Mouse (Mus musculus): ENCODE measurements around the gene Rpap1. TPM values are rescaled to one million over a fixed set of nuclear protein-coding genes. Genes with fewer than 3 reads are reported as not detected.

Gene Rpap1
- polyA plus RNA-seq (2015; fragmentation: Nextera tagmentation; extraction: Ambion mirVana): 30.4 and 31.7 TPM in 2 replicates

GRCm38 (mm10) chr2:119787206-119787883 lies at the start of gene Rpap1:
Gene Rpap1 (minus strand): TSS chr2:119787537.
- Histone ChIP-seq H3K36me3 (peaks cover 9% of the 10 kb centered on the region), H3K9me3 (no peaks in the 10 kb centered on the region), H3K27me3 (no peaks in the 10 kb centered on the region), H3K9ac (peak within 1 kb of the TSS; percentile 53), H3K27ac (peak within 1 kb of the TSS; percentile 83), H3K4me2 (peak within 1 kb of the TSS; percentile 63), H3K4me1 (peaks cover 7% of the 10 kb centered on the region), H3K4me3 (peak within 1 kb of the TSS; percentile 68)
- WGBS: under 1% methylated on average over 44 of the region's 44 CpGs
- peak; percentile 95 for ATAC-seq (ENCODE audit: borderline replicate concordance, extremely low read depth, low FRiP score, low TSS enrichment)

DNA sequence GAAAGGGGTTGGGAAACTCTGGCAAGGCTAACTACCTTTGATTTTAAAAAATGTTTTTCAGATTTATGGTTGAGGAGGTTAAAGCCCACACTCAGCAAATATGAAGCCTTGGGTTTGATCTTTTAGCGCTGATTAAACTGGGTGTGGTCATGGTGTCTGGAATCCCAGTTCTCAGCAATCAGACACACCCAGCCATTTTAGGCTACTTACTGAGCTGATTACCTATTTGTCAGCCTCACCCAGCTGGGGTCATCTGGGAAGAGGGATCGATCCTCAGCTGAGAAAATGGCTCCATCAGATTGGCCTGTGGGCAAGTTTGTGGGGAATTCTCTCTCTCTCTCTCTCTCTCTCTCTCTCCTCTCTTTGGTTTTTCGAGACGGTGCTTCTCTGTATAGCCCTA lies 46.9 kb upstream of the Rpap1 start:
- H3K36me3 ChIP-seq: no peaks in the 10 kb centered on the region
- no peaks in the 10 kb centered on the region for H3K4me1 ChIP-seq
- H3K27ac ChIP-seq: no peak overlapping the region
- WGBS: 85% methylated on average over 4 of the region's 4 CpGs
- H3K27me3 ChIP-seq: no peaks in the 10 kb centered on the region
- ATAC-seq (ENCODE audit: borderline replicate concordance, extremely low read depth, low FRiP score, low TSS enrichment): no peak
- H3K9me3 ChIP-seq: no peaks in the 10 kb centered on the region
- H3K4me2 ChIP-seq: no peak overlapping the region
- H3K9ac ChIP-seq: no peak overlapping the region
- no peak overlapping the region for H3K4me3 ChIP-seq

DNA sequence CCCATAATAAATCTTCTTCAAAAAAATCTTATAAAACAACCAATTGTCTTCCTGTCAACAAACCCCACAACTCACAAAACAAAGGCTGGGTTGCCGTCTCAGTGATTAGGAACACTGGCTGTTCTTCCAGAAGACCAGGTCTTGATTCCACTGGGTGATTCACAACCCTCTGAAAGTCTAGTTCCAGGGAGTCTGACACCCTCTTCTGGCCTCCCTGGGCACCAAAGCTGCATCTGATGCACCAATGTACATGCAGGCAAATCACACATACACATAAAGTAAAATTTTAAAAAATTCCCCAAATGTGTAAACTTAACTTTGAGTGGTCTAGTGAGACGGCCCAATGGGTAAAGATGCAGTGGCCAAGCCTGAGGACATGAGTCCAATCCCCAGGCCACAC lies 43.2 kb upstream of the Rpap1 start:
- no peak overlapping the region for H3K4me3 ChIP-seq
- 77% methylated on average over 2 of the region's 2 CpGs for WGBS
- H3K36me3 ChIP-seq: no peaks in the 10 kb centered on the region
- no peaks in the 10 kb centered on the region for H3K4me1 ChIP-seq
- H3K27me3 ChIP-seq: no peaks in the 10 kb centered on the region
- H3K9me3 ChIP-seq: no peaks in the 10 kb centered on the region
- H3K4me2 ChIP-seq: no peak overlapping the region
- no peak overlapping the region for H3K27ac ChIP-seq
- ATAC-seq (ENCODE audit: borderline replicate concordance, extremely low read depth, low FRiP score, low TSS enrichment): no peak
- H3K9ac ChIP-seq: no peak overlapping the region

DNA sequence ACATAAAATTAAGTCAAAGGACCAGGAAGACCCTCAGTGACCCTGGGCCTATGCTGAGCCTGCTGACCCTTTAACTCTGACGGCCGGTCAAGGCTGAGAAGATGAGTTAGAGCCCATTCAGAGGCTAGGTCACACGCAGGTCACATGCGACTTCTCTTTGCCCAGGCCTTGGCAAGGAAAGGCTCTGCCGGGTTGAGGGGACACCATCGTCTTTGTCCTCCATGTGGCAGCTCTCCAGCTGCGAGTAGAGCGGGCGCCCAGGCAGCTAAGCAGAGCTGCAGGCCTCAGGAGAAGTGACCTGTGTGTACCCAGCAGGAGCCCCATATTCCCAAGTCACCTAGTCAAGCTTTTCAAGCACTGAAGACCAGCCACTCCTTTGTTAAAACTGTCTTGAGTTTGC lies 33.8 kb upstream of the Rpap1 start:
- Histone ChIP-seq H3K4me1 (no peaks in the 10 kb centered on the region), H3K27me3 (no peaks in the 10 kb centered on the region), H3K36me3 (no peaks in the 10 kb centered on the region), H3K9ac (no peak overlapping the region), H3K27ac (no peak overlapping the region), H3K4me3 (no peak overlapping the region), H3K4me2 (no peak overlapping the region), H3K9me3 (no peaks in the 10 kb centered on the region)
- ATAC-seq (ENCODE audit: borderline replicate concordance, extremely low read depth, low FRiP score, low TSS enrichment): no peak
- WGBS: 81% methylated on average over 9 of the region's 9 CpGs

GRCm38 (mm10) chr2:119818668-119819272 lies 31.4 kb upstream of the Rpap1 start:
- Histone ChIP-seq H3K9ac (no peak overlapping the region), H3K27me3 (no peaks in the 10 kb centered on the region), H3K4me2 (no peak overlapping the region), H3K27ac (peak overlapping the region; percentile 48), H3K4me3 (no peak overlapping the region), H3K4me1 (peaks cover 1% of the 10 kb centered on the region; the same call in 1 of the 2 replicates), H3K36me3 (no peaks in the 10 kb centered on the region), H3K9me3 (no peaks in the 10 kb centered on the region)
- WGBS: 34% methylated on average over 9 of the region's 9 CpGs
- no peak for ATAC-seq (ENCODE audit: borderline replicate concordance, extremely low read depth, low FRiP score, low TSS enrichment)

DNA sequence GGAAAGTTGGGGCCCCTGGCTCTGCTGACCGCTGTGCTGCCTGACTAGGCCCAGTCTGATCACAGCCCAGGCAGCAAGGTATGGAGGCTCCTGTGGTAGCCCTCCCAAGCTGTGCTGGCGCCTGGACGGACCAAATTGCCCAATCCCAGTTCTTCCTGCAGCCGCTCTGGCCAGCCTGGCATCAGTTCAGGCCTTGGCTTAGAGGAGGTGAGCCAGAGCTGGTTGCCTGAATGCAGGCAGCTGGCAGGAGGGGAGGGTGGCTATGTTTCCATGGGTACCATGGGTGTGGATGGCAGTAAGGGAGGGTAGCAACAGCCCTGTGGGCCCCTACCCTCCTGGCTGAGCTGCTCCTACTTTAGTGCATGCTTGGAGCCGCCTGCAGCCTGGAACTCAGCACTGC lies 29.7 kb upstream of the Rpap1 start:
- H3K27me3 ChIP-seq: no peaks in the 10 kb centered on the region
- no peak overlapping the region for H3K4me3 ChIP-seq
- 0 out of 2 replicates have a peak overlapping the region, but pooled peaks have one; percentile 6 for H3K27ac ChIP-seq
- no peak overlapping the region for H3K9ac ChIP-seq
- peaks cover 5% of the 10 kb centered on the region; the same call in 1 of the 2 replicates for H3K4me1 ChIP-seq
- WGBS: 78% methylated on average over 5 of the region's 5 CpGs
- H3K4me2 ChIP-seq: no peak overlapping the region
- H3K9me3 ChIP-seq: no peaks in the 10 kb centered on the region
- 0 out of 2 replicates have a peak, but pooled peaks have one; percentile 44 for ATAC-seq (ENCODE audit: borderline replicate concordance, extremely low read depth, low FRiP score, low TSS enrichment)
- H3K36me3 ChIP-seq: peaks cover 6% of the 10 kb centered on the region; the same call in 1 of the 2 replicates

- Histone ChIP-seq H3K4me1 (peaks cover 5% of the 10 kb centered on the region; the same call in 1 of the 2 replicates), H3K9me3 (no peaks in the 10 kb centered on the region), H3K9ac (no peak overlapping the region), H3K27ac (0 out of 2 replicates have a peak overlapping the region, but pooled peaks have one; percentile 6), H3K4me3 (no peak overlapping the region), H3K27me3 (no peaks in the 10 kb centered on the region), H3K36me3 (peaks cover 6% of the 10 kb centered on the region; the same call in 1 of the 2 replicates), H3K4me2 (no peak overlapping the region)
- no peak for ATAC-seq (ENCODE audit: borderline replicate concordance, extremely low read depth, low FRiP score, low TSS enrichment)
- 93% methylated on average over 13 of the region's 13 CpGs for WGBS
Observed at GRCm38 (mm10) chr2:119816611-119817010, 29.3 kb upstream of the Rpap1 start.

DNA sequence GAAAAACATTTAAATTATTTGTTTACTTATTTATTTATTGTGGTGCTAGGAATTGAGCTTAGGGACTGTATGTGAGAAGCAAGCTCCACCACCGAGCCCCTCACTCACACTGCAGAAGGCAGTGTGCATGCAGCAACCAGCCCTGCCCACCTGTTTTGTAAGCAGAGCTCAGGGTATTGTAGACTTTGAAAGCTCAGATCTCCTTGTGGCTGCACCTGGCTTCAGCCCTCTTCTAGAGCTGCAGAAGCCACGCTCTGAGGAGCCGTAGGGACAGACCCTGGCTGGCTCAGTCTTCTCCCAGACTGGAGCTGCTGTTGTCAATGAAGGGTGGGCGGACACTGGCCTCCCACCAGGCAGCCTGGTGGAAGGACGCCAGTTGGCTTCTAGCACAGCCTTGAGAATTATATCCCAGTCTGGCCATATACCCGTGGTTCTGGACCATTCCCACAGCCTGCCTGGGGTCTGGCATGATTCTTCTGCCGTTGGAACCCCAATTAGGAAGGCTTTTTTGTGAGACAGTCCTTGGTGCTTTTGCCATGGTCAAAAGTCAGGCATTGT lies 27.1 kb upstream of the Rpap1 start:
- 48% methylated on average over 7 of the region's 7 CpGs for WGBS

DNA sequence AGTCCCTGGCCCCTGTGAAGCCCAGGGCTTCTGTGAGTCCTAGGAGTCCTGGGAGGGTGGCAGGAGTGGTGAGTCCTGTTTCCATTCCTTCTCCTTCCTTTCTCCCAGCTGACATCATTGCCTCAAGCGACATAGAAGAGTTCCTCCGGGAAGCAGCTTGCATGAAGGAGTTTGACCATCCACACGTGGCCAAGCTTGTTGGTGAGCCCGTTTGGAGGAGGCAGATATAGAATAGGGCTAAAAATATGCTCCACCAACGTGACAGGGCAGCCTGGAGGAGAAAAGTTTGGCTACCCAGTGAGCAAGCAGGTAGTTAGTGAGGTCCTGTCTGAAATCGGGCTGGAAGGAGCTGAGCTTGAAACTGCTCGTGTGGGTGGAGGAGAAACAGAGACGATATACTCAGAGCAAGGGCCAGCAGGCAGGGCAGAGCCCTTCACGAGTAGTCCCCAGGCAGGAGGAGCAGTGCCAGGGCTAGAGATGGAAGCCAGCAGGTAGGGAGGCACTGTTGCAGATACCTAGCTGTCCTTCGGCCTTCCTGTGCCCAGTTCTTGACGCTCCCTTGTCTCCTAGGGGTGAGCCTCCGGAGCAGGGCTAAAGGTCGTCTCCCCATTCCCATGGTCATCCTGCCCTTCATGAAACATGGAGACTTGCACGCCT lies 24.3 kb upstream of the Rpap1 start:
- H3K27ac ChIP-seq: no peak overlapping the region
- no peak overlapping the region for H3K4me2 ChIP-seq
- no peaks in the 10 kb centered on the region for H3K9me3 ChIP-seq
- H3K4me3 ChIP-seq: no peak overlapping the region
- H3K27me3 ChIP-seq: no peaks in the 10 kb centered on the region
- H3K4me1 ChIP-seq: peaks cover 18% of the 10 kb centered on the region
- no peak overlapping the region for H3K9ac ChIP-seq
- no peak for ATAC-seq (ENCODE audit: borderline replicate concordance, extremely low read depth, low FRiP score, low TSS enrichment)
- WGBS: 83% methylated on average over 14 of the region's 14 CpGs
- H3K36me3 ChIP-seq: peaks cover 21% of the 10 kb centered on the region; the same call in 1 of the 2 replicates

More for the DNA sequence above, 27.1 kb upstream of the Rpap1 start:
- H3K4me1 ChIP-seq: peaks cover 5% of the 10 kb centered on the region; the same call in 1 of the 2 replicates
- H3K36me3 ChIP-seq: peaks cover 17% of the 10 kb centered on the region; the same call in 1 of the 2 replicates
- no peak overlapping the region for H3K27ac ChIP-seq
- H3K27me3 ChIP-seq: no peaks in the 10 kb centered on the region
- H3K4me2 ChIP-seq: no peak overlapping the region
- ATAC-seq (ENCODE audit: borderline replicate concordance, extremely low read depth, low FRiP score, low TSS enrichment): peak; percentile 60; the same call in 1 of the 2 replicates
- H3K9me3 ChIP-seq: no peaks in the 10 kb centered on the region
- H3K4me3 ChIP-seq: no peak overlapping the region
- H3K9ac ChIP-seq: no peak overlapping the region

DNA sequence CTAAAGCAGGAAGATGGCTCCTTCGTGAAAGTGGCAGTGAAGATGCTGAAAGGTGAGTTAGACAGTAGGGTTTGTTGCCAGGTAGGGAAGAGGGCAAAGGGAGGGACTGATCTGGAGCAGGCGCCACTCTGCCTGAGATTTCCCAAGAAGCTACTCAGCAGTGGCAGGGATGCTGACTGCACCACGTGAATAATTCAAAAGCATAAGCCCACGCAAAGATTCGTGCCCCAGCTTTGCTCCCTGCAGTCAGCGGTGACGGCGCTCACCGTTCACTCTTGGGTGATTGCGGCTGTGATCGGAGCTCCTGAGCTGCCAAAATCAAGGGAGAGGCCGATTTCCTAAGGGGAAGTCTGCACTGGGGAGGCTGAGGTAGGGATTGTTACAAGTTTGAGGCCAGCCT lies 23.6 kb upstream of the Rpap1 start:
- Histone ChIP-seq H3K4me2 (no peak overlapping the region), H3K9ac (no peak overlapping the region), H3K27ac (no peak overlapping the region), H3K4me3 (no peak overlapping the region), H3K4me1 (peaks cover 23% of the 10 kb centered on the region), H3K36me3 (peaks cover 21% of the 10 kb centered on the region; the same call in 1 of the 2 replicates), H3K9me3 (no peaks in the 10 kb centered on the region), H3K27me3 (no peaks in the 10 kb centered on the region)
- no peak for ATAC-seq (ENCODE audit: borderline replicate concordance, extremely low read depth, low FRiP score, low TSS enrichment)
- 83% methylated on average over 12 of the region's 12 CpGs for WGBS

GRCm38 (mm10) chr2:119808881-119809280 lies 21.5 kb upstream of the Rpap1 start:
- Histone ChIP-seq H3K9ac (no peak overlapping the region), H3K9me3 (no peaks in the 10 kb centered on the region), H3K4me3 (no peak overlapping the region), H3K27ac (no peak overlapping the region), H3K36me3 (peaks cover 28% of the 10 kb centered on the region), H3K4me2 (no peak overlapping the region), H3K27me3 (no peaks in the 10 kb centered on the region), H3K4me1 (peaks cover 22% of the 10 kb centered on the region)
- ATAC-seq (ENCODE audit: borderline replicate concordance, extremely low read depth, low FRiP score, low TSS enrichment): no peak
- 32% methylated on average over 4 of the region's 4 CpGs for WGBS
